Mouse (Mus musculus): ENCODE measurements around the gene Uchl4. TPM values are rescaled to one million over a fixed set of nuclear protein-coding genes. Genes with fewer than 3 reads are reported as not detected.

Gene Uchl4
- total and polyA plus RNA-seq, 3 experiments = 0.75 to 2.6 TPM; not detected in 1

DNA sequence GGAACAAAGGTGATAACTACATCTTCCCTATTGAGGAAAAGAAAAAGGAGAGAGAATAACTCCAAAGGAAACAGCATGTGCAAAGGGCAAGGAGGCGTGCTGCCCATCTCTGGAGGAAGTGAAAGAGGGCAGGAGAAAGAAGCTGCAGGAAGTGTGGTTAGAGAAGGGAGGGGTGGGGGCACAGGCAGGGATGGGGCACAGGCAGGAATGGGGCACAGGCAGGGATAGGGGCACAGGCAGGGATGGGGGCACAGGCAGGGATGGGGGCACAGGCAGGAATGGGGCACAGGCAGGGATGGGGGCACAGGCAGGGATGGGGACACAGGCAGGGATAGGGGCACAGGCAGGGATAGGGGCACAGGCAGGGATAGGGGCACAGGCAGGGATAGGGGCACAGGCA lies 14.4 kb downstream of the Uchl4 start:
- H3K4me3 ChIP-seq (ENCODE audit: low read depth, low read length) = no peak overlapping the region; the same call in 1 of the 2 replicates
- peaks cover 58% of the 10 kb centered on the region for H3K36me3 ChIP-seq (replicated peaks)
- H3K4me1 ChIP-seq (ENCODE audit: insufficient read depth, low read depth, low read length) = peaks cover 35% of the 10 kb centered on the region
- H3K9me3 ChIP-seq (replicated peaks) = no peaks in the 10 kb centered on the region
- DNase-seq (ENCODE audit: low spot score) (no peak), ATAC-seq (ENCODE audit: extremely low read depth, insufficient number of reproducible peaks, low FRiP score, poor library complexity, severe bottlenecking) (no peak)
- H3K27me3 ChIP-seq (ENCODE audit: insufficient read depth, low read length) = no peaks in the 10 kb centered on the region
- TF ChIP-seq TAL1 (conservative IDR thresholded peaks at IDR 0.05; ENCODE audit: low read depth, low read length) (no peak), GATA1 (IDR thresholded peaks at IDR 0.05; ENCODE audit: borderline replicate concordance, low read length) (no peak), GATA2 (IDR thresholded peaks at IDR 0.05; ENCODE audit: borderline replicate concordance, low read depth, low read length) (no peak), CTCF (IDR thresholded peaks at IDR 0.05; ENCODE audit: low read depth, low read length) (no peak), POLR2AphosphoS5 (IDR thresholded peaks at IDR 0.05; ENCODE audit: insufficient replicate concordance, low read depth, low read length) (no peak)

GRCm38 (mm10) chr9:64250111-64250730 lies 15.2 kb downstream of the Uchl4 start:
- Histone ChIP-seq H3K36me3 (replicated peaks) (peaks cover 52% of the 10 kb centered on the region), H3K4me3 (ENCODE audit: low read depth, low read length) (no peak overlapping the region), H3K27me3 (ENCODE audit: insufficient read depth, low read length) (no peaks in the 10 kb centered on the region), H3K4me1 (ENCODE audit: insufficient read depth, low read depth, low read length) (peaks cover 37% of the 10 kb centered on the region), H3K9me3 (replicated peaks) (no peaks in the 10 kb centered on the region)
- TF ChIP-seq TAL1 (conservative IDR thresholded peaks at IDR 0.05; ENCODE audit: low read depth, low read length) (no peak), POLR2AphosphoS5 (IDR thresholded peaks at IDR 0.05; ENCODE audit: insufficient replicate concordance, low read depth, low read length) (no peak), GATA1 (IDR thresholded peaks at IDR 0.05; ENCODE audit: borderline replicate concordance, low read length) (no peak), CTCF (IDR thresholded peaks at IDR 0.05; ENCODE audit: low read depth, low read length) (no peak), GATA2 (IDR thresholded peaks at IDR 0.05; ENCODE audit: borderline replicate concordance, low read depth, low read length) (no peak)
- no peak for ATAC-seq (ENCODE audit: extremely low read depth, insufficient number of reproducible peaks, low FRiP score, poor library complexity, severe bottlenecking)
- no peak for DNase-seq (ENCODE audit: low spot score)

DNA sequence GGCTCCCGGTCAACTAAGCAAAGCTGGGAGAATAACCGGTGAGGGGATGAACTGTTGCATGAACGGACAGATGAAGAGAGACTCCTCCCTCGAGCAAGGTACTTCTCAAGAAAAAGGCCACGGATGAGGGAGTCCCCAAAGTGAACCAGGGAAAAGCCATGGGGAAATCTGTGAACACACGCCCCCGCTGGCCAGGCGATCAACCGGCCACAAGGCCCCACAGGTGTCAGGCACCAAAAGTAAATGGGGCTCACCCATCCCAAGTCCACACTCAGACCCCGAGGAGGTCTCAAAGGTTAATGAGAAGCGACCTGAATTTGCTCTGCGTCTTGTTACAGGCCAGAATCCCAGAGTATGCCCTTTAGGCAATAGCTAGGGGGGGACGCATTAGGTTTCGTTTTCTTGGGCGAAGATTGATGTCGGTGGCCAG lies 17.6 kb downstream of the Uchl4 start:
- TF ChIP-seq POLR2AphosphoS5 (IDR thresholded peaks at IDR 0.05; ENCODE audit: insufficient replicate concordance, low read depth, low read length) (no peak), GATA2 (IDR thresholded peaks at IDR 0.05; ENCODE audit: borderline replicate concordance, low read depth, low read length) (no peak), GATA1 (IDR thresholded peaks at IDR 0.05; ENCODE audit: borderline replicate concordance, low read length) (no peak), CTCF (IDR thresholded peaks at IDR 0.05; ENCODE audit: low read depth, low read length) (no peak), TAL1 (conservative IDR thresholded peaks at IDR 0.05; ENCODE audit: low read depth, low read length) (no peak)
- H3K4me1 ChIP-seq (ENCODE audit: insufficient read depth, low read depth, low read length) = peaks cover 40% of the 10 kb centered on the region
- ATAC-seq (ENCODE audit: extremely low read depth, insufficient number of reproducible peaks, low FRiP score, poor library complexity, severe bottlenecking) (no peak), DNase-seq (ENCODE audit: low spot score) (no peak)
- H3K27me3 ChIP-seq (ENCODE audit: insufficient read depth, low read length) = no peaks in the 10 kb centered on the region
- peak overlapping the region; percentile 80 for H3K4me3 ChIP-seq (ENCODE audit: low read depth, low read length)
- peaks cover 32% of the 10 kb centered on the region for H3K36me3 ChIP-seq (replicated peaks)
- H3K9me3 ChIP-seq (replicated peaks) = no peaks in the 10 kb centered on the region

DNA sequence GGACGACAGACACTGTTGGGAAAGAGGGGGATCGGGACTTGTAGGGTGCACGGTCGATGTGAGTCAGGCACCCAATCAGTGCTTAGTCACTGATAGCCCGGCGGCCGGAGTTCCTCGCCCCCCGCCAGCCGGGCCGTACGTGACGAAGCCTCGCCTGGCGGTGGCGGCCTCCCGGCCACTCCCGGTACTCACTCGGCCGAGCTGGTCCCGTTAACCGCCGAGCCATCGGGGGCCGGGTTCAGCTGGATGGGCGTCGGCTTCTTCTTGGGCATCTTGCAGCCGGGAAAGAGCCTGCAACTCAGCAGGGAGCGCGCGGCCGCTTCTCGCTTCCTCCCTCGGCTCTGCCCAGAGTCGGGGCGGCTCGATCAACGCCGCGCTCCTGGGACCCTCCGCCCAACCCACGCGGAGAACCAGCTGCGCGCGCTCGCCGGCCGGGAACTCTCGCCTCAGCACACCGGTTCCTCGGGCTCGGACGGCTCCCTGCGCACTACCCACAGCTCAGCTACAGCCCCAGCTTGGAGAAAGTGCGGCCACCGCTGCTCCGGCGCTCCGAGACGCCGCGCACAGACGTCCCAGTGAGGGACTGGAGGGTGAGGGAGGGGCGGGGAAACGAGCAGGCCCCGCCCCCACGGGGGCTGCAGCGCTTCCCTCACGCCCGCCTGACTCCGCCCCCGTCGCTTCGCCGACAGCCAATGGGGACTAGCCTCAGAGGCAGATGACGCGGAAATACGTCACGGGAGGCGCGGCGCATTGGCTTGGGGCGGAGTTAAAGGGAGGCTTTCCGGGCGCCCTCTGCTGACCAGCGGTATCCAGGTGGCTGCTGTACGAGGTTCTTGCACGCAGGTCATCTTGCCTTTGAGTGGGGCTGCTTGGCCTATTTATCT lies 18.3 kb downstream of the Uchl4 start, which contains the start of gene Map2k1:
TSS of gene Map2k1 (minus strand) at position 611 of the 884 bp plus-strand sequence.
- H3K27me3 ChIP-seq (ENCODE audit: insufficient read depth, low read length) = peaks cover 2% of the 10 kb centered on the region; the same call in 1 of the 2 replicates
- DNase-seq (ENCODE audit: low spot score) (peak; percentile 85), ATAC-seq (ENCODE audit: extremely low read depth, insufficient number of reproducible peaks, low FRiP score, poor library complexity, severe bottlenecking) (peak; percentile 100)
- peaks cover 40% of the 10 kb centered on the region for H3K4me1 ChIP-seq (ENCODE audit: insufficient read depth, low read depth, low read length)
- TF ChIP-seq CTCF (IDR thresholded peaks at IDR 0.05; ENCODE audit: low read depth, low read length) (no peak), TAL1 (conservative IDR thresholded peaks at IDR 0.05; ENCODE audit: low read depth, low read length) (no peak), POLR2AphosphoS5 (IDR thresholded peaks at IDR 0.05; ENCODE audit: insufficient replicate concordance, low read depth, low read length) (no peak), GATA1 (IDR thresholded peaks at IDR 0.05; ENCODE audit: borderline replicate concordance, low read length) (no peak), GATA2 (IDR thresholded peaks at IDR 0.05; ENCODE audit: borderline replicate concordance, low read depth, low read length) (no peak)
- H3K9me3 ChIP-seq (replicated peaks) = no peaks in the 10 kb centered on the region
- peak within 1 kb of the TSS; percentile 80 for H3K4me3 ChIP-seq (ENCODE audit: low read depth, low read length)
- H3K36me3 ChIP-seq (replicated peaks) = peaks cover 28% of the 10 kb centered on the region

DNA sequence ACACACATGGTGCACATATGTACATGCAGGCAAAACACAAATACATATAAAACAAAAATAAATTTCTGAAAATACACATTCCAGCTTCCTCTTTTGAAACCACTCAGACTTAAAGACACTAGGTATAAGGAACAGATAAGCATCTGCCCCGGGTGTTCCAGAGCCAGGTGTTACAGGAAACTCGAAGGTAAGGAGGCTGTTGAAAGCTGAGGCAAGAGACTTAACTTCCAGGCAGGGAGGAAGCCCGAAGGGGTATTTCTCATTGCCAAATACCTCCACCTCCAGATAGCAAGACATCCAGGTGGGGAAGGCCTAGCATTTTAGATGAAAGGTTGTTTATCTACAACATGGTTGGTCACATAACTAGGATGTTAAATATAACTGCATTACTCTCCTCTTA lies 20.4 kb downstream of the Uchl4 start:
- no peak for ATAC-seq (ENCODE audit: extremely low read depth, insufficient number of reproducible peaks, low FRiP score, poor library complexity, severe bottlenecking)
- no peak for DNase-seq (ENCODE audit: low spot score)
- TF ChIP-seq CTCF (IDR thresholded peaks at IDR 0.05; ENCODE audit: low read depth, low read length) (no peak), POLR2AphosphoS5 (IDR thresholded peaks at IDR 0.05; ENCODE audit: insufficient replicate concordance, low read depth, low read length) (no peak), GATA2 (IDR thresholded peaks at IDR 0.05; ENCODE audit: borderline replicate concordance, low read depth, low read length) (no peak), GATA1 (IDR thresholded peaks at IDR 0.05; ENCODE audit: borderline replicate concordance, low read length) (no peak), TAL1 (conservative IDR thresholded peaks at IDR 0.05; ENCODE audit: low read depth, low read length) (no peak)
- Histone ChIP-seq H3K36me3 (replicated peaks) (peaks cover 12% of the 10 kb centered on the region), H3K4me3 (ENCODE audit: low read depth, low read length) (no peak overlapping the region), H3K9me3 (replicated peaks) (no peaks in the 10 kb centered on the region), H3K4me1 (ENCODE audit: insufficient read depth, low read depth, low read length) (peaks cover 27% of the 10 kb centered on the region), H3K27me3 (ENCODE audit: insufficient read depth, low read length) (peaks cover 4% of the 10 kb centered on the region; the same call in 1 of the 2 replicates)

DNA sequence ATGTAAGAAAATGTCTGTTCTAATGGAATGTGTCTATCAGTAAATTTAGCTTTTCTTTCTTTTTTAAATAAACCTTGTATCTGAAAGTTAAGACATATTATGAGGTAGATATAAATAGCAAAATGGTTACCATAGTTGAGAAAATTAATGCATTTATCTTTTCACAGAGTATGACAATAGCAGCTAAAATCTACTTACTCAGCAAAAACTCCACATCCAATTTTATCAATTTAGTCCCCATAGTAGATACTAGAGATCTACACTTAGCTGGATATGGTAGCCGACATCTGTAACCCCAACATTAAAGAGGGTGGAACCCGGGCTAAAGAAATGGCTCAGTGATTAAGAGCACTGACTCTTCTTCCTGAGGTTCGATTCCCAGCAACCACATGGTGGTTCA lies 21.2 kb downstream of the Uchl4 start:
- no peak for TF ChIP-seq GATA1 (IDR thresholded peaks at IDR 0.05; ENCODE audit: borderline replicate concordance, low read length)
- TF ChIP-seq GATA2 (IDR thresholded peaks at IDR 0.05; ENCODE audit: borderline replicate concordance, low read depth, low read length) = no peak
- TF ChIP-seq CTCF (IDR thresholded peaks at IDR 0.05; ENCODE audit: low read depth, low read length) = no peak
- no peak for TF ChIP-seq TAL1 (conservative IDR thresholded peaks at IDR 0.05; ENCODE audit: low read depth, low read length)
- no peak for TF ChIP-seq POLR2AphosphoS5 (IDR thresholded peaks at IDR 0.05; ENCODE audit: insufficient replicate concordance, low read depth, low read length)
- DNase-seq (ENCODE audit: low spot score) (no peak), ATAC-seq (ENCODE audit: extremely low read depth, insufficient number of reproducible peaks, low FRiP score, poor library complexity, severe bottlenecking) (no peak)
- H3K9me3 ChIP-seq (replicated peaks) = no peaks in the 10 kb centered on the region
- H3K36me3 ChIP-seq (replicated peaks) = peaks cover 4% of the 10 kb centered on the region
- peaks cover 25% of the 10 kb centered on the region for H3K4me1 ChIP-seq (ENCODE audit: insufficient read depth, low read depth, low read length)
- peaks cover 6% of the 10 kb centered on the region; the same call in 1 of the 2 replicates for H3K27me3 ChIP-seq (ENCODE audit: insufficient read depth, low read length)
- H3K4me3 ChIP-seq (ENCODE audit: low read depth, low read length) = no peak overlapping the region
